Mouse (Mus musculus) hindbrain, postnatal 0 days (tissue): Measurements from ENCODE around the gene Klrd1. TPM values are rescaled to one million over a fixed set of nuclear protein-coding genes. Genes with fewer than 3 reads are reported as not detected.

Source experiments
- ATAC-seq: fragments of 200-750 bp; cut with Nextera tagmentation; 2 replicates; pipeline ENCODE4 v1.8.0; 2017; ENCODE audit warnings: mild to moderate bottlenecking, moderate TSS enrichment, moderate library complexity
- DNase-seq: peaks from one replicate; pipeline ENCODE4 v3.0.0-alpha.2; 2015; ENCODE audit warnings: low spot score
- H3K27ac ChIP-seq: fragments of 300-500 bp; sonication (generic); 2 replicates; pipeline ENCODE4 v1.5.1; 2014; ENCODE audit warnings: mild to moderate bottlenecking
- H3K27me3 ChIP-seq: fragments of 300-500 bp; sonication (generic); 2 replicates; pipeline ENCODE4 v1.6.1; 2014; ENCODE audit warnings: low read length, mixed read lengths; ENCODE audit not compliant: insufficient read depth
- H3K36me3 ChIP-seq: fragments of 300-500 bp; sonication (generic); 2 replicates; pipeline ENCODE4 v1.6.1; 2014; ENCODE audit warnings: low read length, mixed read lengths; ENCODE audit not compliant: insufficient read depth
- H3K4me1 ChIP-seq: fragments of 300-500 bp; sonication (generic); 2 replicates; pipeline ENCODE4 v1.6.1; 2014; ENCODE audit warnings: antibody characterized with exemption, low read length, mixed read lengths; ENCODE audit not compliant: insufficient read depth
- H3K4me2 ChIP-seq: fragments of 300-500 bp; sonication (generic); 2 replicates; pipeline ENCODE4 v1.6.1; 2014; ENCODE audit warnings: low read depth, mild to moderate bottlenecking, low read length, moderate library complexity, mixed read lengths
- H3K4me3 ChIP-seq: fragments of 300-500 bp; sonication (generic); 2 replicates; pipeline ENCODE4 v1.5.1; 2014; ENCODE audit warnings: low read length
- H3K9ac ChIP-seq: fragments of 300-500 bp; sonication (generic); replicated peaks from 2 replicates; pipeline ENCODE4 v1.6.1; 2014; ENCODE audit warnings: mild to moderate bottlenecking, low read length, moderate library complexity, mixed read lengths
- H3K9me3 ChIP-seq: fragments of 300-500 bp; sonication (generic); 2 replicates; pipeline ENCODE4 v1.6.1; 2016; ENCODE audit warnings: low read length, mixed read lengths
- CTCF ChIP-seq: IDR thresholded peaks from 2 replicates; pipeline ENCODE4 v1.5.1; 2016; ENCODE audit warnings: antibody characterized with exemption, control low read depth, low read depth
- WGBS: fragments of 180-500 bp; shearing (Covaris S2); extraction: QIAGEN DNeasy Blood & Tissue Kit; methylation state at CpG from one replicate; pipeline ENCODE4 v1.1.7; 2014; 5-methylcytosine and 5-hydroxymethylcytosine counted together
- polyA plus RNA-seq: library from polyadenylated mRNA; unstranded; fragments of >200 nt; fragmentation: Nextera tagmentation; extraction: Ambion mirVana; gene quantifications from 2 replicates; pipeline ENCODE4 v1.2.1, GENCODE M21; 2015
- total RNA-seq: library from RNA; depleted of rRNA; stranded (reverse); fragments of >200 nt; gene quantifications from 2 replicates; pipeline ENCODE4 v1.2.3, GENCODE M21; 2014

Klrd1 gene
- total and polyA plus RNA-seq, 2 experiments from 2014 or later, result not detected

GRCm38 (mm10) chr6:129557298-129558023 is 34.1 kb upstream of the Klrd1 start:
- no peak for TF ChIP-seq CTCF
- DNase-seq, result no peak
- no peak overlapping the region for H3K9ac ChIP-seq

GRCm38 (mm10) chr6:129558946-129559640 is 32.5 kb upstream of the Klrd1 start:
- no peaks in the 10 kb centered on the region for H3K4me1 ChIP-seq
- WGBS, result 18% methylated on average over 12 of the region's 12 CpGs
- no peak overlapping the region for H3K4me3 ChIP-seq
- TF ChIP-seq CTCF, result peak; percentile 97
- DNase-seq, result peak; percentile 87
- no peaks in the 10 kb centered on the region for H3K9me3 ChIP-seq
- H3K27ac ChIP-seq, result no peak overlapping the region
- ATAC-seq, result peak; percentile 90
- no peak overlapping the region for H3K4me2 ChIP-seq
- no peaks in the 10 kb centered on the region for H3K27me3 ChIP-seq
- H3K9ac ChIP-seq, result no peak overlapping the region
- no peaks in the 10 kb centered on the region for H3K36me3 ChIP-seq

More at GRCm38 (mm10) chr6:129557298-129558023, 34.1 kb upstream of the Klrd1 start:
- Histone ChIP-seq H3K4me3 (no peak overlapping the region), H3K27ac (no peak overlapping the region), H3K27me3 (no peaks in the 10 kb centered on the region), H3K36me3 (no peaks in the 10 kb centered on the region), H3K4me1 (no peaks in the 10 kb centered on the region), H3K9me3 (no peaks in the 10 kb centered on the region), H3K4me2 (no peak overlapping the region)
- ATAC-seq, result peak; percentile 66

GRCm38 (mm10) chr6:129559641-129560027 is 31.9 kb upstream of the Klrd1 start:
- H3K9ac ChIP-seq, result no peak overlapping the region
- H3K4me2 ChIP-seq, result no peak overlapping the region
- H3K9me3 ChIP-seq, result no peaks in the 10 kb centered on the region
- ATAC-seq (peak; percentile 36; the same call in 1 of the 2 replicates), DNase-seq (no peak)
- H3K27me3 ChIP-seq, result no peaks in the 10 kb centered on the region
- no peak for TF ChIP-seq CTCF
- 59% methylated on average over 4 of the region's 4 CpGs for WGBS
- no peaks in the 10 kb centered on the region for H3K36me3 ChIP-seq
- no peak overlapping the region for H3K4me3 ChIP-seq
- H3K4me1 ChIP-seq, result no peaks in the 10 kb centered on the region
- H3K27ac ChIP-seq, result no peak overlapping the region

- TF ChIP-seq CTCF, result no peak
These were observed 26.3 kb upstream of the Klrd1 start for GRCm38 (mm10) chr6:129565257-129565656.

GRCm38 (mm10) chr6:129575315-129575714 is 16.3 kb upstream of the Klrd1 start:
- no peaks in the 10 kb centered on the region for H3K9me3 ChIP-seq
- WGBS, result 39% methylated on average over 2 of the region's 2 CpGs

More at GRCm38 (mm10) chr6:129565257-129565656, 26.3 kb upstream of the Klrd1 start:
- DNase-seq (no peak), ATAC-seq (no peak)
- 79% methylated on average over 2 of the region's 2 CpGs for WGBS
- H3K9me3 ChIP-seq, result no peaks in the 10 kb centered on the region
- no peak overlapping the region for H3K9ac ChIP-seq
- no peak overlapping the region for H3K27ac ChIP-seq
- H3K4me3 ChIP-seq, result no peak overlapping the region
- no peak overlapping the region for H3K4me2 ChIP-seq
- no peaks in the 10 kb centered on the region for H3K36me3 ChIP-seq
- H3K27me3 ChIP-seq, result no peaks in the 10 kb centered on the region
- H3K4me1 ChIP-seq, result no peaks in the 10 kb centered on the region

GRCm38 (mm10) chr6:129577605-129578004 is 14.0 kb upstream of the Klrd1 start, which contains the start of gene Klre1:
TSS of gene Klre1 (plus strand) at chr6:129577905.
- no peaks in the 10 kb centered on the region for H3K4me1 ChIP-seq
- H3K27me3 ChIP-seq, result no peaks in the 10 kb centered on the region
- DNase-seq (no peak), ATAC-seq (no peak)
- H3K27ac ChIP-seq, result no peak within 1 kb of the TSS
- H3K9ac ChIP-seq, result no peak within 1 kb of the TSS
- no peak within 1 kb of the TSS for H3K4me2 ChIP-seq
- H3K9me3 ChIP-seq, result no peaks in the 10 kb centered on the region
- no peak for TF ChIP-seq CTCF
- no peak within 1 kb of the TSS for H3K4me3 ChIP-seq
- WGBS, result 93% methylated on average over 8 of the region's 8 CpGs
- no peaks in the 10 kb centered on the region for H3K36me3 ChIP-seq

More at GRCm38 (mm10) chr6:129575315-129575714, 16.3 kb upstream of the Klrd1 start:
- ATAC-seq, result no peak
- no peaks in the 10 kb centered on the region for H3K27me3 ChIP-seq
- no peak overlapping the region for H3K4me3 ChIP-seq
- no peaks in the 10 kb centered on the region for H3K4me1 ChIP-seq
- peak; percentile 31; the same call in 1 of the 2 replicates for TF ChIP-seq CTCF
- H3K36me3 ChIP-seq, result no peaks in the 10 kb centered on the region
- H3K27ac ChIP-seq, result no peak overlapping the region
- no peak for DNase-seq
- no peak overlapping the region for H3K9ac ChIP-seq
- no peak overlapping the region for H3K4me2 ChIP-seq

- 66% methylated on average over 4 of the region's 4 CpGs for WGBS
- TF ChIP-seq CTCF, result peak; percentile 58
- no peaks in the 10 kb centered on the region for H3K27me3 ChIP-seq
- H3K4me2 ChIP-seq, result no peak overlapping the region
- H3K4me1 ChIP-seq, result no peaks in the 10 kb centered on the region
- H3K9me3 ChIP-seq, result no peaks in the 10 kb centered on the region
- no peak for ATAC-seq
- H3K27ac ChIP-seq, result no peak overlapping the region
- H3K4me3 ChIP-seq, result no peak overlapping the region
- peak; percentile 42 for DNase-seq
- no peak overlapping the region for H3K9ac ChIP-seq
- H3K36me3 ChIP-seq, result no peaks in the 10 kb centered on the region
These were observed 10.3 kb upstream of the Klrd1 start for GRCm38 (mm10) chr6:129581274-129581673.
